Mouse (Mus musculus) embryonic facial prominence, embryonic 10.5 days (tissue): ENCODE measurements around the gene Zc3h18. TPM values are rescaled to one million over a fixed set of nuclear protein-coding genes. Genes with fewer than 3 reads are reported as not detected.

Experiments used
- DNase-seq: peaks from one replicate; pipeline ENCODE4 v3.0.0-alpha.2; 2017; ENCODE audit warnings: low spot score
- H3K27ac ChIP-seq: fragments of 300-500 bp; sonication (generic); replicated peaks from 2 replicates; pipeline ENCODE4 v1.5.1; 2016; ENCODE audit warnings: mild to moderate bottlenecking
- H3K27me3 ChIP-seq: fragments of 300-500 bp; sonication (generic); replicated peaks from 2 replicates; pipeline ENCODE4 v1.6.1; 2016; ENCODE audit warnings: low read depth, mild to moderate bottlenecking; ENCODE audit not compliant: poor library complexity, severe bottlenecking
- H3K36me3 ChIP-seq: fragments of 300-500 bp; sonication (generic); replicated peaks from 2 replicates; pipeline ENCODE4 v1.6.1; 2016; ENCODE audit warnings: mild to moderate bottlenecking, moderate library complexity
- H3K4me1 ChIP-seq: fragments of 300-500 bp; sonication (generic); 2 replicates; pipeline ENCODE4 v1.6.1; 2016
- H3K4me3 ChIP-seq: fragments of 300-500 bp; sonication (generic); 2 replicates; pipeline ENCODE4 v1.5.1; 2016; ENCODE audit warnings: mild to moderate bottlenecking, moderate library complexity
- H3K9me3 ChIP-seq: fragments of 300-500 bp; sonication (generic); 2 replicates; pipeline ENCODE4 v1.6.1; 2016; ENCODE audit warnings: mild to moderate bottlenecking
- WGBS: fragments of 180-500 bp; shearing (Covaris S2); methylation state at CpG from one replicate; pipeline ENCODE4 v1.1.7; 2016; 5-methylcytosine and 5-hydroxymethylcytosine counted together
- polyA plus RNA-seq: library from polyadenylated mRNA; unstranded; fragments of >200 nt; fragmentation: Nextera tagmentation; extraction: Ambion mirVana; gene quantifications from 2 replicates; pipeline ENCODE4 v1.2.1, GENCODE M21; 2016

Gene Zc3h18
- polyA plus RNA-seq, 1 experiment from 2014 or later: 81.8 TPM

- no peaks in the 10 kb centered on the region for H3K9me3 ChIP-seq
- 86% methylated on average over 3 of the region's 3 CpGs for WGBS
- peaks cover 100% of the 10 kb centered on the region for H3K27me3 ChIP-seq
- H3K4me1 ChIP-seq: peaks cover 46% of the 10 kb centered on the region
- no peak for DNase-seq
- H3K4me3 ChIP-seq: no peak overlapping the region
- no peak overlapping the region for H3K27ac ChIP-seq
- H3K36me3 ChIP-seq: peaks cover 14% of the 10 kb centered on the region
Measured at GRCm38 (mm10) chr8:122340761-122341160, 35.6 kb upstream of the Zc3h18 start.

GRCm38 (mm10) chr8:122341790-122342189, 34.6 kb upstream of the Zc3h18 start:
- Histone ChIP-seq H3K9me3 (no peaks in the 10 kb centered on the region), H3K4me1 (peaks cover 35% of the 10 kb centered on the region), H3K36me3 (peaks cover 12% of the 10 kb centered on the region), H3K4me3 (no peak overlapping the region), H3K27me3 (peaks cover 92% of the 10 kb centered on the region), H3K27ac (no peak overlapping the region)
- DNase-seq: no peak
- 81% methylated on average over 6 of the region's 6 CpGs for WGBS

GRCm38 (mm10) chr8:122342362-122342761, 34.0 kb upstream of the Zc3h18 start:
- WGBS: 54% methylated on average over 5 of the region's 5 CpGs
- no peak overlapping the region for H3K4me3 ChIP-seq
- peaks cover 7% of the 10 kb centered on the region; the same call in 1 of the 2 replicates for H3K36me3 ChIP-seq
- no peak overlapping the region for H3K27ac ChIP-seq
- no peak for DNase-seq
- no peaks in the 10 kb centered on the region for H3K9me3 ChIP-seq
- peaks cover 32% of the 10 kb centered on the region for H3K4me1 ChIP-seq
- H3K27me3 ChIP-seq: peaks cover 86% of the 10 kb centered on the region

- Histone ChIP-seq H3K4me3 (peak overlapping the region; percentile 50), H3K9me3 (no peaks in the 10 kb centered on the region), H3K36me3 (peaks cover 2% of the 10 kb centered on the region; the same call in 1 of the 2 replicates), H3K27ac (no peak overlapping the region), H3K27me3 (peaks cover 85% of the 10 kb centered on the region), H3K4me1 (peaks cover 32% of the 10 kb centered on the region)
- WGBS: 7% methylated on average over 9 of the region's 9 CpGs
- no peak for DNase-seq
Measured at GRCm38 (mm10) chr8:122342806-122343209, 33.6 kb upstream of the Zc3h18 start.

DNA sequence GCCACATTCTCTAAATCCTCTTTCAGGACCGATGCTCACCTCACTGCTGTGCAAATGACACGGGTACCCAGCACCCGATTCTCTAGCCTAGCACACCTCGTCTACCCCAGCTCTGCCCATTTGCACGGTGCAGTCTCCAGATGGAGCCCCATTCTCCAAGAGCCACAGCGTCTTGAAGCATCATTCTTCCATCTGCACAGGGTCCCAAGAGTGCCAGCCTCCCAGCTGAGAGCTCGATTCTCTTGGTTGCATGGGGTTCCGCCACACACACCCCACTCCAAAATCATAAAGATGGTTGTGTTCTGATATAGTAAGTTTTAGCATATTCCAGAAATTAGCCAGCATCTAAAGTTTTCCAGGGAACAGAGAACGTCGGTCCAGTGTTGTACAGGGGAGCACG, 33.1 kb upstream of the Zc3h18 start:
- no peaks in the 10 kb centered on the region for H3K9me3 ChIP-seq
- 5% methylated on average over 11 of the region's 11 CpGs for WGBS
- H3K4me3 ChIP-seq: peak overlapping the region; percentile 50
- no peaks in the 10 kb centered on the region for H3K36me3 ChIP-seq
- H3K27me3 ChIP-seq: peaks cover 85% of the 10 kb centered on the region
- DNase-seq: no peak
- peaks cover 32% of the 10 kb centered on the region for H3K4me1 ChIP-seq
- no peak overlapping the region for H3K27ac ChIP-seq

GRCm38 (mm10) chr8:122343758-122344157, 32.7 kb upstream of the Zc3h18 start:
- peaks cover 85% of the 10 kb centered on the region for H3K27me3 ChIP-seq
- H3K27ac ChIP-seq: peak overlapping the region; percentile 30; the same call in 1 of the 2 replicates
- peak; percentile 49 for DNase-seq
- under 1% methylated on average over 14 of the region's 14 CpGs for WGBS
- no peaks in the 10 kb centered on the region for H3K36me3 ChIP-seq
- no peaks in the 10 kb centered on the region for H3K9me3 ChIP-seq
- H3K4me3 ChIP-seq: peak overlapping the region; percentile 50
- peaks cover 32% of the 10 kb centered on the region for H3K4me1 ChIP-seq

- Histone ChIP-seq H3K27me3 (peaks cover 85% of the 10 kb centered on the region), H3K4me3 (peak overlapping the region; percentile 50), H3K9me3 (no peaks in the 10 kb centered on the region), H3K27ac (0 out of 2 replicates have a peak overlapping the region, but pooled peaks have one; percentile 5), H3K4me1 (peaks cover 32% of the 10 kb centered on the region), H3K36me3 (no peaks in the 10 kb centered on the region)
- peak; percentile 58 for DNase-seq
- WGBS: 0% methylated on average over 3 of the region's 5 CpGs
Measured at GRCm38 (mm10) chr8:122344219-122344618, 32.2 kb upstream of the Zc3h18 start.

DNA sequence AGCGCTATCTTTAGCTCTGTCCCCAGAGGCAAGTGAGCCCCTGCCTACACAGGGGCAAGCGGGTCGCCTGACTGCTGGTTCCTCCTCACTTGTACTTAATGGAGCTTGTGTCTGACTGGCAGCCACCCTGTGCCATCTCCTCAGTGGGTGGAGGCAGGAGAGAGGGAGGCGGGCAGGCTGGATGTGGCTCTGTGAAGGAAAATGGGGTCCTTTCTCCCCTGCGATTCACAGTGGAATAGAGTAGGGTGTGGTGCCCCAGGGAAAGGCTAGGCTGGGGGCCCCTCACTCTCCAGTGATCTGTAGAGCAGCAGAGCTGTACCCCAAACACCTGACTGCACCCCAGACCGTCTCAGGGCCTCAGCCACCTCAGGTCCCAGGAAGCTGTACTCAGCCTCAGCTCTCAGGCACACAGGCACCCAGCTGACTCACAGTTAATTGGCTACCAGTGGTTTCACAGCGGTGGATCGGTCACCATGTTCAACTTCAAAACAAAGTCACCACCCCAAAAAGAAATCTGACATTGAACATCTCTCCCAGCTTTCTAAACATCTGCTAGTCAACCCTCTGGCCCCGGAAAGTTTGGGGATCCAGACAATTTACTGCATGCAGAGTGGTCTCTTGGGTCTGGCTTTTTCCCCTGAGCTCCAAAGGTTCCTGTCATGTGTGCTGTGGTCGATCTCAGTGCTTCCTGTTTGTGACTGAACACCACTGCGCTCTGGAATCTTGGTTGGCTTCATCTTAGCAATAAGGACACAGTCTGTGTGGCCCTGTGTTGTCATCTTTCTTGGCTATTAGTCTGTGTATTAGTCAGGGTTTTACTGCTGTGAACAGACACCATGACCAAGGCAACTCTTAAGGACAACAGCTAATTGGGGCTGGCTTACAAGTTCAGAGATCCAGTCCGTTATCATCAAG, 31.0 kb upstream of the Zc3h18 start:
- DNase-seq: no peak
- no peak overlapping the region for H3K27ac ChIP-seq
- H3K27me3 ChIP-seq: peaks cover 84% of the 10 kb centered on the region
- H3K9me3 ChIP-seq: no peaks in the 10 kb centered on the region
- H3K4me3 ChIP-seq: no peak overlapping the region
- 53% methylated on average over 12 of the region's 12 CpGs for WGBS
- H3K36me3 ChIP-seq: no peaks in the 10 kb centered on the region
- peaks cover 37% of the 10 kb centered on the region for H3K4me1 ChIP-seq

DNA sequence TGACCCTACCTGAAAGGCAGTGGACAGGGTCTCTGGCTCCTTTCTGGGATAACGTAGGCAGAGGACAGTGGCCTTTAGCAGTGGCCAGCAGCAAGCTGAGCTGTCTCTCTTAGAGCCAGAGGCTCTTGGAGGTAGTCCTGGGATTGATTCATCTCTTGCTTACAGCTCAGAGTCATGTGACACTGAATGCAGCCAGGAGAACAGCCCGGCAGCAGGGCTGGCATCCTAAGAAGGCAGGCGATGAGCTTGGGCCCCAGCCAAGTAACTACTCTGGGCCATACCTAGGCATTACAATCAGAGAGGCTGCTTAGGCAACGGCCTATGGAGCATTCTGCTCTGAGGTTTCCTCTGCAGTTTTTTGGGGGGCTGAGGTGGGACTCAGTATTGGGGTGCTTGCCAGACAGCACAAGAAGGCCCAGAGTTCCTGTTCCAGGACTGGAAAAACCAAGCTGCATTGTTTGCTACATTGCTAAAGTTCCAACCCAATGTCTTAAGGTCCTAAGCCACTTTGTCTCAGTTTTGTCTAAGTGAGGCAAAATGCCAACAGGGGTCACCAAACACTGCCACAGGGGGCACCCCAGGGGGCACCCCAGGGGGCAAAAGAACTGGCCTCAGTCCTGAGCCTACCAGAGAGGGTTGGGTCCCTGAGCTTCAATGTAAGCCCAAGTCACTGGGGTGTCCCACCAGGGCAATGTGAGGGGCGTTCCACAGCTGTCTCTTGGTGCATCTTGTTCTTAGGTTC, 28.4 kb upstream of the Zc3h18 start:
- Histone ChIP-seq H3K27ac (no peak overlapping the region), H3K36me3 (no peaks in the 10 kb centered on the region), H3K9me3 (no peaks in the 10 kb centered on the region), H3K27me3 (peaks cover 76% of the 10 kb centered on the region), H3K4me3 (no peak overlapping the region), H3K4me1 (peaks cover 40% of the 10 kb centered on the region)
- DNase-seq: no peak
- 79% methylated on average over 5 of the region's 5 CpGs for WGBS

GRCm38 (mm10) chr8:122349357-122350297, 26.8 kb upstream of the Zc3h18 start:
- Histone ChIP-seq H3K4me1 (peaks cover 23% of the 10 kb centered on the region), H3K4me3 (no peak overlapping the region), H3K27me3 (peaks cover 67% of the 10 kb centered on the region), H3K36me3 (no peaks in the 10 kb centered on the region), H3K27ac (no peak overlapping the region), H3K9me3 (no peaks in the 10 kb centered on the region)
- 45% methylated on average over 15 of the region's 15 CpGs for WGBS
- no peak for DNase-seq

- Histone ChIP-seq H3K27me3 (peaks cover 59% of the 10 kb centered on the region), H3K9me3 (no peaks in the 10 kb centered on the region), H3K27ac (no peak overlapping the region), H3K4me3 (no peak overlapping the region), H3K36me3 (no peaks in the 10 kb centered on the region), H3K4me1 (peaks cover 19% of the 10 kb centered on the region)
- no peak for DNase-seq
- 33% methylated on average over 11 of the region's 11 CpGs for WGBS
Measured at GRCm38 (mm10) chr8:122350309-122351089, 25.9 kb upstream of the Zc3h18 start.
